Mouse (Mus musculus): ENCODE data around the gene Pik3ap1. TPM values are rescaled to one million over a fixed set of nuclear protein-coding genes. Genes with fewer than 3 reads are reported as not detected.
A peak's percentile ranks its signal among the peaks of the same experiment; 100 is the strongest.

The Pik3ap1 gene
- polyA plus RNA-seq, 1 experiment: 3.5 TPM

DNA sequence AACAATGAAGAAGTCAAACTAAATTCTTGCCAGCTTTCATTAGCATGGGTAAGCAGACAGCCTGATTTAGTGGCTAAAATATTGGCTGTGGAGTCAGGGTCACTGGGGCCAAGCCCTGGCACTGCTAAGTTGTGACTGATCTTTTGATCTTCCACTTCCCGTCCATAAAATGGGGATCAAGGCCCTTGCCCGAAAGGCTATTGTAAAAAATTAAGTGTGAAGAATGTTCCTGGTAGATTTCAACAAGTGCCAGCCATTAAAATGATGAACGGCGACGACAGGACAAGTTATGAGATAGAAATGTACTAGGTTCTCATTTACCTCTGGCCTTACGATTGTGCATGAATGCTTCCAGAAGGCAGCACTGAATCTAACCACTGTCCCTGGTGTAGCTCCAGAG is 83.0 kb downstream of the Pik3ap1 start:
- no peak overlapping the region for H3K27ac ChIP-seq (ENCODE audit: insufficient read depth, low read depth, low read length)
- TF ChIP-seq CTCF (IDR thresholded peaks at IDR 0.05; ENCODE audit: extremely low read depth, insufficient read length, insufficient replicate concordance, low read depth, low read length) (no peak), POLR2A (IDR thresholded peaks at IDR 0.05; ENCODE audit: low read depth, low read length) (no peak)
- H3K4me1 ChIP-seq (ENCODE audit: control insufficient read depth, insufficient read depth, insufficient read length, low read length): peaks cover 4% of the 10 kb centered on the region; the same call in 1 of the 2 replicates
- H3K36me3 ChIP-seq (ENCODE audit: control insufficient read depth, insufficient read depth, low read length): 0 out of 2 replicates have a peak, but pooled peaks cover 1% of the 10 kb centered on the region
- H3K27me3 ChIP-seq (ENCODE audit: control insufficient read depth, insufficient read depth, low read length): no peaks in the 10 kb centered on the region
- no peak overlapping the region for H3K4me3 ChIP-seq (ENCODE audit: low read depth, low read length)
- WGBS: 51% methylated on average over 6 of the region's 6 CpGs

GRCm38 (mm10) chr19:41299446-41299845 is 85.5 kb downstream of the Pik3ap1 start:
- WGBS: 92% methylated on average over 8 of the region's 8 CpGs
- no peak for TF ChIP-seq POLR2A (IDR thresholded peaks at IDR 0.05; ENCODE audit: low read depth, low read length)
- TF ChIP-seq CTCF (IDR thresholded peaks at IDR 0.05; ENCODE audit: extremely low read depth, insufficient read length, insufficient replicate concordance, low read depth, low read length): no peak
- H3K4me3 ChIP-seq (ENCODE audit: low read depth, low read length): no peak overlapping the region
- no peak overlapping the region for H3K27ac ChIP-seq (ENCODE audit: insufficient read depth, low read depth, low read length)
- no peaks in the 10 kb centered on the region for H3K27me3 ChIP-seq (ENCODE audit: control insufficient read depth, insufficient read depth, low read length)
- H3K36me3 ChIP-seq (ENCODE audit: control insufficient read depth, insufficient read depth, low read length): 0 out of 2 replicates have a peak, but pooled peaks cover 3% of the 10 kb centered on the region
- peaks cover 4% of the 10 kb centered on the region; the same call in 1 of the 2 replicates for H3K4me1 ChIP-seq (ENCODE audit: control insufficient read depth, insufficient read depth, insufficient read length, low read length)

DNA sequence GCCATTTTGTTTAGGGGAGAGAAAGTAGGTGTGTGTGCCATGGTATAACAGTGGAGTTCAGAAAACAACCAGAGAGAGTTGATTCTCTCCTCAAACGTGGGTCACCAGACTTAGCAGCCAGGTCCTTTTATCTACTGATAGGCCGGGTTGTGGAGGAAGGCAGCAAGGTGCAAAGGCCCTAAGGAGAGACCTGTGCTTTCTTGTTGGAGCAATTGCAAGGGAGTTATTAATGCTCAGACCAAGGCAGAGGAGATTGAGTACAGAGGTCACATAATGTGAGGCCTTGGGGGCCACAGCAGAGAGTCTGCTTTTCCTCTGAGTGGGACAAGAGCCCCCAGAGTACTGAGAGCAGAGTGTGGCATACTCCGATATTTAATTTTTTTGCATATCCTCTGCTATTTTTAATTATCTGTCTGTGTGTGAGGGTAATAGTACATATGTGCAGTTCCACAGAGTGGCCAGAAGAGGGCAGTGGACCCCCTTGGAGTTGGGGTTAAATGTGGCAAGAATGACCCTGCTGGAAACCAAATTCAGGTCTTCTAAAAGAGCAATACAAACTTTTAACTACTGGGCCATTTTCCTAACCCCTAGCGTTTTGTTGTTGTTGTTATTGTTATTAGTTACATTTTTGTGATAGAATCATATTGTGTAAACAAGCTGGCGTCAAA is 93.8 kb downstream of the Pik3ap1 start:
- 0 out of 2 replicates have a peak, but pooled peaks cover 1% of the 10 kb centered on the region for H3K36me3 ChIP-seq (ENCODE audit: control insufficient read depth, insufficient read depth, low read length)
- peaks cover 22% of the 10 kb centered on the region for H3K4me1 ChIP-seq (ENCODE audit: control insufficient read depth, insufficient read depth, insufficient read length, low read length)
- H3K27ac ChIP-seq (ENCODE audit: insufficient read depth, low read depth, low read length): no peak overlapping the region
- no peaks in the 10 kb centered on the region for H3K27me3 ChIP-seq (ENCODE audit: control insufficient read depth, insufficient read depth, low read length)
- no peak overlapping the region for H3K4me3 ChIP-seq (ENCODE audit: low read depth, low read length)
- TF ChIP-seq CTCF (IDR thresholded peaks at IDR 0.05; ENCODE audit: extremely low read depth, insufficient read length, insufficient replicate concordance, low read depth, low read length) (peak; percentile 58; the same call in 1 of the 2 replicates), POLR2A (IDR thresholded peaks at IDR 0.05; ENCODE audit: low read depth, low read length) (no peak)
- 70% methylated on average over 5 of the region's 5 CpGs for WGBS

GRCm38 (mm10) chr19:41288568-41288967 is 96.3 kb downstream of the Pik3ap1 start:
- Histone ChIP-seq H3K27ac (ENCODE audit: insufficient read depth, low read depth, low read length) (no peak overlapping the region), H3K27me3 (ENCODE audit: control insufficient read depth, insufficient read depth, low read length) (no peaks in the 10 kb centered on the region), H3K4me3 (ENCODE audit: low read depth, low read length) (no peak overlapping the region), H3K4me1 (ENCODE audit: control insufficient read depth, insufficient read depth, insufficient read length, low read length) (peaks cover 33% of the 10 kb centered on the region), H3K36me3 (ENCODE audit: control insufficient read depth, insufficient read depth, low read length) (no peaks in the 10 kb centered on the region)
- TF ChIP-seq CTCF (IDR thresholded peaks at IDR 0.05; ENCODE audit: extremely low read depth, insufficient read length, insufficient replicate concordance, low read depth, low read length): no peak
- no peak for TF ChIP-seq POLR2A (IDR thresholded peaks at IDR 0.05; ENCODE audit: low read depth, low read length)
- 76% methylated on average over 6 of the region's 6 CpGs for WGBS

DNA sequence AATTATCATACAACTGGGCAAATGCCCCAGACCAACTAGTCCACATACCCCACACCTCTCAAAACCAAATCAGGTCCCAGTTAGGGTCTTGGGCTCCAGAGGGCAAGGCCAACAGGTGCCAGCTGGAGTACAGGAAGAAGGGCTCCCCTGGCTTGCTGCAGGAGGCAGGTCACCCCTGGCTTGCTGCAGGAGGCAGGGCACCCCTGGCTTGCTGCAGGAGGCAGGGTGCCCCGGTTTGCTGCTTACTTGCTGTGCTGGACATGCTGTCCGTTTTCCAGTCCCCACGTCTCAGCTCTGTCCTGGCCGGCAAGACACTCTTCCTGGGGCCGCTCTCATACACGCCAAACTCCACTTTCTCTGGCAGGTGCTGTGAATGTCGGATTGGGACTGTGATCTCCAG is 97.7 kb downstream of the Pik3ap1 start:
- 66% methylated on average over 7 of the region's 7 CpGs for WGBS
- TF ChIP-seq CTCF (IDR thresholded peaks at IDR 0.05; ENCODE audit: extremely low read depth, insufficient read length, insufficient replicate concordance, low read depth, low read length) (no peak), POLR2A (IDR thresholded peaks at IDR 0.05; ENCODE audit: low read depth, low read length) (no peak)
- Histone ChIP-seq H3K27ac (ENCODE audit: insufficient read depth, low read depth, low read length) (peak overlapping the region; percentile 68), H3K36me3 (ENCODE audit: control insufficient read depth, insufficient read depth, low read length) (no peaks in the 10 kb centered on the region), H3K4me3 (ENCODE audit: low read depth, low read length) (no peak overlapping the region), H3K4me1 (ENCODE audit: control insufficient read depth, insufficient read depth, insufficient read length, low read length) (peaks cover 44% of the 10 kb centered on the region), H3K27me3 (ENCODE audit: control insufficient read depth, insufficient read depth, low read length) (no peaks in the 10 kb centered on the region)

DNA sequence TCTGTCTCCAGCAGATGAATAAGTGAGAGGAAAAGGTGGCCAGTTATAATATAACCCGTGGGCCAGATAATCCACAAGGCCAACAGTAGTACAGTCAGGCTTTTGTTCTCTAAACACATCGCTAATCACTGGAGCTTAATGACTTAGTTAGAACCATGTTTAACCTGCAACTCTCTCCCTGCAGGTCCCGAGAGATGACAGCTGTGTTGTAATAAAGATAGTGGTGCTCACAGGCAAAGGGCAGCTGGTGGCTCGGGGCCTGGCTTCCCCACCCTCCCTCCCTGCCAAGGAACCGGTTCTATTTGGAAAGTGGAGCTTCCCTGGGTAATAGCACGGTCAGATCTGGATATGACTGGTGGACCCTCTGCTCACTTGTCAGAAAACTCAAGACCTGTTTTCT is 100.4 kb downstream of the Pik3ap1 start:
- TF ChIP-seq CTCF (IDR thresholded peaks at IDR 0.05; ENCODE audit: extremely low read depth, insufficient read length, insufficient replicate concordance, low read depth, low read length) (no peak), POLR2A (IDR thresholded peaks at IDR 0.05; ENCODE audit: low read depth, low read length) (no peak)
- 19% methylated on average over 6 of the region's 6 CpGs for WGBS
- no peaks in the 10 kb centered on the region for H3K36me3 ChIP-seq (ENCODE audit: control insufficient read depth, insufficient read depth, low read length)
- H3K27ac ChIP-seq (ENCODE audit: insufficient read depth, low read depth, low read length): peak overlapping the region; percentile 89
- H3K4me1 ChIP-seq (ENCODE audit: control insufficient read depth, insufficient read depth, insufficient read length, low read length): peaks cover 53% of the 10 kb centered on the region
- no peaks in the 10 kb centered on the region for H3K27me3 ChIP-seq (ENCODE audit: control insufficient read depth, insufficient read depth, low read length)
- H3K4me3 ChIP-seq (ENCODE audit: low read depth, low read length): no peak overlapping the region

- H3K4me1 ChIP-seq (ENCODE audit: control insufficient read depth, insufficient read depth, insufficient read length, low read length): peaks cover 49% of the 10 kb centered on the region
- WGBS: 70% methylated on average over 5 of the region's 5 CpGs
Observed at GRCm38 (mm10) chr19:41282718-41283117, 102.2 kb downstream of the Pik3ap1 start.

More at GRCm38 (mm10) chr19:41282718-41283117, 102.2 kb downstream of the Pik3ap1 start:
- Histone ChIP-seq H3K36me3 (ENCODE audit: control insufficient read depth, insufficient read depth, low read length) (no peaks in the 10 kb centered on the region), H3K27me3 (ENCODE audit: control insufficient read depth, insufficient read depth, low read length) (no peaks in the 10 kb centered on the region), H3K4me3 (ENCODE audit: low read depth, low read length) (no peak overlapping the region), H3K27ac (ENCODE audit: insufficient read depth, low read depth, low read length) (peak overlapping the region; percentile 16; the same call in 1 of the 2 replicates)
- TF ChIP-seq CTCF (IDR thresholded peaks at IDR 0.05; ENCODE audit: extremely low read depth, insufficient read length, insufficient replicate concordance, low read depth, low read length): no peak
- no peak for TF ChIP-seq POLR2A (IDR thresholded peaks at IDR 0.05; ENCODE audit: low read depth, low read length)

All from small intestine, adult 2 months (tissue).